Mouse (Mus musculus) olfactory bulb, adult 2 months (tissue): Measurements from ENCODE around the gene Wfdc17. TPM values are rescaled to one million over a fixed set of nuclear protein-coding genes. Genes with fewer than 3 reads are reported as not detected.

Experiments used
- H3K27ac ChIP-seq: fragments of 200-500 bp; 2 replicates; pipeline ENCODE4 v1.5.1; 2012; ENCODE audit warnings: low read depth, low read length; ENCODE audit not compliant: insufficient read depth
- H3K4me1 ChIP-seq: fragments of 200-500 bp; 2 replicates; pipeline ENCODE4 v1.6.1; 2012; ENCODE audit warnings: low read length; ENCODE audit not compliant: control insufficient read depth, insufficient read depth
- H3K4me3 ChIP-seq: fragments of 200-500 bp; 2 replicates; pipeline ENCODE4 v1.5.1; 2012; ENCODE audit warnings: mild to moderate bottlenecking, low read depth, low read length, moderate library complexity; ENCODE audit not compliant: insufficient read depth
- CTCF ChIP-seq: fragments of 200-500 bp; IDR thresholded peaks from 2 replicates; pipeline ENCODE4 v1.5.1; 2012; ENCODE audit warnings: low read depth, mild to moderate bottlenecking, low read length, moderate library complexity; ENCODE audit not compliant: insufficient read depth
- POLR2A ChIP-seq: fragments of 200-500 bp; IDR thresholded peaks from 2 replicates; pipeline ENCODE4 v1.6.1; 2012; ENCODE audit warnings: mild to moderate bottlenecking, low read depth, low read length, moderate library complexity; ENCODE audit not compliant: insufficient read depth
- whole genome bisulfite sequencing: fragments of 180-500 bp; shearing (Covaris S2); methylation state at CpG from one replicate; pipeline ENCODE4 v1.1.7; 2018; 5-methylcytosine and 5-hydroxymethylcytosine counted together
- polyA plus RNA-seq: library from polyadenylated mRNA; stranded (reverse); fragments of >200 nt; gene quantifications from 2 replicates; pipeline ENCODE4 v1.2.4, GENCODE M21; 2012; ENCODE audit warnings: low replicate concordance; ENCODE audit not compliant: missing spikeins, insufficient read depth, insufficient read length

The Wfdc17 gene
- polyA plus RNA-seq, 1 experiment: not detected

DNA sequence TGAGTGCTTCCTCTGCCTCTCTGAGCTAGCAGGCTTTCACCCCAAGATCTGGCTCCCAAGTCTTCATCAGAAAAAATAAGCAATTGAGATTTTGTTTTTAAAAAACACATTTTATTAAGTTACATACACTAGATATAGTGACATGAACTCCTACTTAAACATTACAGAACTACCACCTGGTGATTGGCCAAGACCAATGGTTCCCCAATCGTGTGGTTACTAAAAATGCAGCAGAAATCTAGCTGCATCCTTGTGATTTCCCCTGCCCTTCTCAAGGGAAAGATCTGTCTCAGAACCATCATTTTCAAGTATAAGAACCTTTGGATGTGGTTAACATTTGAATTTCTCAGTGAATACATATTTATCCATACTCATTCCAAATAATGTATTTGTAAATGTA lies 30.4 kb downstream of the Wfdc17 start:
- 95% methylated on average over 1 of the region's 1 CpGs for WGBS
- Histone ChIP-seq H3K27ac (no peak overlapping the region), H3K4me1 (no peaks in the 10 kb centered on the region), H3K4me3 (no peak overlapping the region)
- TF ChIP-seq CTCF (no peak), POLR2A (no peak)

DNA sequence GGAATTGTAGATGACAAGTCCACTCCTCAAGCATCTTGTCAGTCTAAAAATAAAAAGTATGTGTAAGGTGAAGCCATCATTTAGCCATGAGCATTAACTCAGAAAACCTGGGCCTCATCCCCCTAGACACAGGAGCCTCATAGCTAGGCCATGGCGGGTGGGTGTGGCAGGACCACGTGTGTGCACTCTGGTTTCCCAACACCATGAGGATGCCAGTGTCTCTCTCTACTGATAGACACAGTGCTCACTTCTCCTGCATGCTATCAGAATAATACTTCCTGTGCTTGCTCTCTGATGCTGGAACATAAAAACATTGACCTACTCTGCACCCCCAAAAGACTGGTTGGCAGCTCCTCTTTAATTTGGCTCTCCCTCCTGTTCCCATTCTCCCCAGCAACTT lies 32.1 kb downstream of the Wfdc17 start:
- no peak overlapping the region for H3K4me3 ChIP-seq
- TF ChIP-seq CTCF (no peak), POLR2A (no peak)
- H3K4me1 ChIP-seq: no peaks in the 10 kb centered on the region
- H3K27ac ChIP-seq: no peak overlapping the region
- whole genome bisulfite sequencing: 73% methylated on average over 2 of the region's 2 CpGs

DNA sequence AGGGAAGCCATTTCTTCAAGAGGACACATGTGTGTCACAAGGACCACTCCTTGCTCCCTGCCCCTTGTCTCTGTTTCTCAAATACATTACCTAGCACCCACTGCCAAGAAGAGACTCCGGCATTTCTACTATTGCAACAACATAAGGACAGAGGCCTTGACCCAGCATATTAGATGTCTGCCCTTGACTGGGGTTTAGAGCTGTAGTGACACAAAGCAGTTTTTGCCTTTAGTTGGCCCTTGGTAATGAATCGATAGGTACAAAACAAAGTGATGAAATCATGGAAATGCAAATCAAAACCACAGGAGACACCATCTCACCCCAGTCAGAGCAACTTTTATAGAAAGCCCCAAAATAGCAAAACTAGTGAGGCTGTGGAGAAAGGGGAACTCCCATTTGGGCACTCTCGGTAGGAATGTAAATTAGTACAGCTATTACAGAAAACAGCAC lies 33.3 kb downstream of the Wfdc17 start:
- Histone ChIP-seq H3K27ac (no peak overlapping the region), H3K4me3 (no peak overlapping the region), H3K4me1 (no peaks in the 10 kb centered on the region)
- 66% methylated on average over 3 of the region's 3 CpGs for WGBS
- TF ChIP-seq POLR2A (no peak), CTCF (no peak)

DNA sequence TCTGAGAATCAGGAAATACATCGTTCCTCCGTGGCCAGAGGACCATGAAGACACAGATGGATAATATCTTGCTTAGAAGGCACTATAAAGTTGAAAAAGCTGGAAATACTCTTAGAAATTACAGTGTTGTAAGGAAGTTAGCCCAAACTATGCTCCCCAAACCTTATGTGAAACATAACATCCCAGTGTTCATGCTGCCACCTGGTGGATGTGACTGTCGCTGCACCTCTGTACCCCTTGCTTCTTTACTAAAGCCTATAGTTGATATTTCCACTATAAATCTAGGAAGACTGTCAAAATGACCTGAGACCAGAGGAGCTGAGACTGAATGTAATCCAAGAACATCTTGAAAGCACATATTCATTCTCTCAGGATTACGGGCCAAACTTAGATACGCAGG lies 35.5 kb downstream of the Wfdc17 start:
- Histone ChIP-seq H3K27ac (no peak overlapping the region), H3K4me1 (no peaks in the 10 kb centered on the region), H3K4me3 (no peak overlapping the region)
- no peak for TF ChIP-seq POLR2A
- no peak for TF ChIP-seq CTCF
- 17% methylated on average over 5 of the region's 5 CpGs for WGBS

- 85% methylated on average over 4 of the region's 4 CpGs for WGBS
- TF ChIP-seq POLR2A (no peak), CTCF (no peak)
- Histone ChIP-seq H3K4me1 (no peaks in the 10 kb centered on the region), H3K4me3 (no peak overlapping the region), H3K27ac (no peak overlapping the region)
Observed at GRCm38 (mm10) chr11:83740443-83740991, 36.7 kb downstream of the Wfdc17 start.

DNA sequence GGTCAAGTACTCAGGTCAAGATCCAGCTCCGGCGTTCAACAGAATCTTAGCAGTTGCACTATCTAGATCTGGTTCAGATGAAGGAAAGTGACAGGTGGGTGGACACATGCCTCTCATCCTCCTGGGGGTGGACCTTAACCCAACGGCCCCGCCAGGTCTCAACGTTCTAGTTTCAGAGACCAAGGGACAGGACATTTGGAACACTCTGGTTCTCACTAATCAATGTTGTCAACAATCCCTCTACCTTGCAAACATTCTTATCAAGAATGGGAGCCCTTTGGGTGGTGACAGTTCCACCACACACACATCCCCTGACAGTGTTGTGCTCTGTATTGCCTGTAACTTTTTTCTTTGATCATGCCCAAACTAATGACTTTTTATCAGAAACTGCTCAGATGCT lies 38.0 kb downstream of the Wfdc17 start:
- WGBS: 80% methylated on average over 5 of the region's 5 CpGs
- Histone ChIP-seq H3K27ac (no peak overlapping the region), H3K4me1 (no peaks in the 10 kb centered on the region), H3K4me3 (no peak overlapping the region)
- TF ChIP-seq POLR2A (no peak), CTCF (no peak)

GRCm38 (mm10) chr11:83742731-83743355 lies 39.1 kb downstream of the Wfdc17 start:
- Histone ChIP-seq H3K27ac (no peak overlapping the region), H3K4me1 (no peaks in the 10 kb centered on the region), H3K4me3 (no peak overlapping the region)
- WGBS: 70% methylated on average over 9 of the region's 9 CpGs
- TF ChIP-seq CTCF: no peak
- no peak for TF ChIP-seq POLR2A

DNA sequence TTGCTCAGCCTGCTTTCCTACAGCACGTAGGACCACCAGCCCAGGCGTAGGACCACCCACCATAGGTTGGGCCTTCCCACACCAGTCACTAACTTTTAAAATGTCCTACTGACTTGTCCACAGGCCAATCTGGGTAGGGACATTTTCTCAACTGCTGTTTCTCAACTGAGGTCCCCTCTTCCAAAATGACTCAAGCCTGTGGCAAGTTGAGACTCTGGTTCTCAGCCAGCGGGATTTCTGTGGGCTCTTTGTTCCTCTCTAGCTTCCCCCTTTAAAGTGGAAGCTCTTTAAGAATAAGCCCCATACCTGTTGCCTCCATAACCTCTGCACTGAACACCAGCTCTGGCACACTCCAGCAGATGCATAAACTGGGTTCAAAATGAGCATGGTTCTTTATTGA lies 39.7 kb downstream of the Wfdc17 start:
- WGBS: 83% methylated on average over 3 of the region's 3 CpGs
- Histone ChIP-seq H3K4me1 (no peaks in the 10 kb centered on the region), H3K27ac (no peak overlapping the region), H3K4me3 (no peak overlapping the region)
- TF ChIP-seq CTCF: no peak
- no peak for TF ChIP-seq POLR2A

DNA sequence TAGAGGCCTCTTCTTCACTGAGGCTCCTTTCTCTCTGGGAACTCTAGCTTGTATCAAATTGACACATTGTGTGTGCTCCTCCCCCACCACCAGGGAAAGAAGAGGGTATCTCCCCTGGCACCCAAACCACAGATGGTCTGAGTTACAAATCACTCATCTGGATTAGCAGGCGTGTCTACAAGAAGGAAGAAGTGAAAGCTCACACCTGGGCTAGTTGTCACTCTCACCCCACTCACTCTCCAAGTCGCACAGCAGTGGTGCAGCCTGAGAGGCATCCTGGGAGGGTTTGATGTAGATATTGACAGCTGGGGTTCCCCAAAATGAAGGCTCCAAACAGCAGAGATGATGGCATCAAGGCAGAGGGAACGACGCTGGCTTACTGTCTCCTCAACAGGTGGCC lies 42.4 kb downstream of the Wfdc17 start:
- Histone ChIP-seq H3K4me3 (no peak overlapping the region), H3K27ac (no peak overlapping the region), H3K4me1 (no peaks in the 10 kb centered on the region)
- TF ChIP-seq CTCF: no peak
- no peak for TF ChIP-seq POLR2A
- 67% methylated on average over 4 of the region's 4 CpGs for WGBS

- Histone ChIP-seq H3K27ac (no peak within 1 kb of the TSS), H3K4me3 (no peak within 1 kb of the TSS), H3K4me1 (no peaks in the 10 kb centered on the region)
- 75% methylated on average over 5 of the region's 5 CpGs for WGBS
- no peak for TF ChIP-seq POLR2A
- no peak for TF ChIP-seq CTCF
Observed at GRCm38 (mm10) chr11:83746681-83747080, 42.9 kb downstream of the Wfdc17 start, which contains the start of gene Wfdc21. Gene Wfdc21 (plus strand): TSS chr11:83746940.
